Mouse (Mus musculus) NIH3T3 (cell line): ENCODE measurements at regions not wholly inside any gene's neighbourhood (a gene's known extent, or its start where the extent isn't known, plus 50 kb on each side); places are given as distances from the start of the nearest gene placed in this dataset.

Experiments used
- DNase-seq: peaks from one replicate; pipeline ENCODE4 v3.0.0-alpha.2; 2012; ENCODE audit warnings: low read depth

GRCm38 (mm10) chr7:66593619-66594018 is 95.8 kb downstream of the Asb7 start:
- peak; percentile 67 for DNase-seq

- peak; percentile 46 for DNase-seq
These were observed 97.7 kb downstream of the Asb7 start for GRCm38 (mm10) chr7:66591594-66592290.

- DNase-seq: peak; percentile 58
These were observed 102.9 kb downstream of the Asb7 start for GRCm38 (mm10) chr7:66586511-66586910.

- peak; percentile 74 for DNase-seq
These were observed 108.7 kb downstream of the Asb7 start for GRCm38 (mm10) chr7:66580687-66581151.

- DNase-seq: peak; percentile 73
These were observed 113.1 kb downstream of the Asb7 start for GRCm38 (mm10) chr7:66576261-66576660.

GRCm38 (mm10) chr7:66571451-66571850 is 117.9 kb downstream of the Asb7 start:
- DNase-seq: no peak

- DNase-seq: no peak
These were observed 120.4 kb upstream of the Aldh1a3 start for GRCm38 (mm10) chr7:66547694-66548093.

- DNase-seq: no peak
These were observed 117.9 kb upstream of the Aldh1a3 start for GRCm38 (mm10) chr7:66545184-66545583.

GRCm38 (mm10) chr7:66544352-66545053 is 117.2 kb upstream of the Aldh1a3 start:
- no peak for DNase-seq

- DNase-seq: no peak
These were observed 105.3 kb upstream of the Aldh1a3 start for GRCm38 (mm10) chr7:66532596-66532995.

GRCm38 (mm10) chr7:66532048-66532447 is 104.7 kb upstream of the Aldh1a3 start:
- no peak for DNase-seq

- DNase-seq: peak; percentile 65
These were observed 103.8 kb upstream of the Aldh1a3 start for GRCm38 (mm10) chr7:66531111-66531510.

GRCm38 (mm10) chr7:66528881-66529280 is 101.6 kb upstream of the Aldh1a3 start:
- DNase-seq: peak; percentile 57

- DNase-seq: no peak
These were observed 96.6 kb upstream of the Aldh1a3 start for GRCm38 (mm10) chr7:66523959-66524358.

GRCm38 (mm10) chr7:66521522-66521921 is 94.2 kb upstream of the Aldh1a3 start:
- no peak for DNase-seq

- peak; percentile 14 for DNase-seq
These were observed 88.8 kb upstream of the Aldh1a3 start for GRCm38 (mm10) chr7:66516143-66516542.

GRCm38 (mm10) chr7:66513411-66513810 is 86.1 kb upstream of the Aldh1a3 start:
- no peak for DNase-seq

- DNase-seq: no peak
These were observed 78.4 kb upstream of the Aldh1a3 start for GRCm38 (mm10) chr7:66505734-66506133.

- DNase-seq: no peak
These were observed 77.2 kb upstream of the Aldh1a3 start for GRCm38 (mm10) chr7:66504519-66504918.

GRCm38 (mm10) chr7:66501425-66501824 is 74.1 kb upstream of the Aldh1a3 start:
- no peak for DNase-seq

- DNase-seq: no peak
These were observed 70.2 kb upstream of the Aldh1a3 start for GRCm38 (mm10) chr7:66497480-66497879.

- DNase-seq: no peak
These were observed 66.0 kb upstream of the Aldh1a3 start for GRCm38 (mm10) chr7:66493216-66493885.

GRCm38 (mm10) chr7:66492748-66493147 is 65.4 kb upstream of the Aldh1a3 start:
- no peak for DNase-seq
